Mouse (Mus musculus) cerebellum, adult 9-11 months (tissue): ENCODE measurements around the gene Top2a.
"Not testable (repeated sequence)": the region's sequence is repeated elsewhere in the genome, so short reads cannot be mapped to it uniquely, and the experiment has no call there.

Experiments used
- DNase-seq: peaks from one replicate; pipeline ENCODE4 v3.0.0; 2022

Top2a gene

DNA sequence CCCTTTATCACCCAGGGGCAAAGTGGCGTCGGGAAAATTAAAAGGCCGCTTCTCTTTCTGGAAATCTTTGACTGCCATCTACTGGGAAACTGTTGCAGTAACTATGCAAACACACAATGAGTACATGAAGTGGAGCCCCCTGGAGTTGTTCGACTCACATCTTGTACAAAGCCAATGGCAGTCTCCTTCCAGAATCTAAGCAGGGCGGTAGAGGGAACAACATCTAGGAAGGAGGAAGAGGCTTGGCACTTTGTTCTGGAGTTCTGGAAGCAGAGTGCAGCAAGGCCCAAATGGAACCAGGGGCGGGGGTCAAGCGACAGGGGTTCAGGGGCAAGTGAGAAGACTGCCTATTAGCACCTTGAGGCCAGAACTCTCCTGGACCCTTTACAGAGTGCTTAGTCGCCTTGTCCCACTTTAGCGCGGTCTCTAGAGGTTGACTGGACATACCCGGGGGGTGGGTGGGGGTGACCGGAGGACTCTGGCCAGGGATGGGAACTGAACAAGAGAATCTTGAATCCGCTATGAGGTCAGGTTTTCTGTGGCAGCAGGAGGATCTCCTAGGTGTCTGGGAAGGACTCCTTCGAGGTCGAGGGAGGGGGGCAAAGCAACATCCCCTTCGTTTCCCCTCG lies 16.5 kb upstream of the Top2a start:
- no peak for DNase-seq

GRCm38 (mm10) chr11:99039782-99040181 lies 15.8 kb upstream of the Top2a start:
- peak; percentile 48 for DNase-seq

- no peak for DNase-seq
These were observed 12.3 kb upstream of the Top2a start for GRCm38 (mm10) chr11:99036254-99036653.

DNA sequence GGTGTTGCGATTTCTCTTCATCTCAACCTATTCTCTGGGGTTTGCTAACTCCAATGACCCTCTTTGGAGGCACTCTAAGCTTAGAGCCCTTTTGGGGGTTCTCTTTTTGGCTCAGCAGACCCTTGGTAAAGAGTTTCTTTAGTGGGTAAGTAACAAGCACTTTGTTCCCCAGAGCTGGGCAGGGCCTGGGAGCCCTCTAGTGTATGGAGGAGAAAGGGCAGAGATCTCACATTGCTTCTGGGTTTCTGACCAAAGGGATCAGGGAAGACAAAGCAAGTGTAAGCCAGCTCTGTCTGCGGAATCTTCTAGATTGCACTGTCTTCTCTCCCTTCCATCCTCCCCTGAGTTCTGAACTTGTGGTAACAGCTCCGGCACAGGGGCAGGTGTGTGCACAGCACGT lies 11.4 kb upstream of the Top2a start:
- no peak for DNase-seq

DNA sequence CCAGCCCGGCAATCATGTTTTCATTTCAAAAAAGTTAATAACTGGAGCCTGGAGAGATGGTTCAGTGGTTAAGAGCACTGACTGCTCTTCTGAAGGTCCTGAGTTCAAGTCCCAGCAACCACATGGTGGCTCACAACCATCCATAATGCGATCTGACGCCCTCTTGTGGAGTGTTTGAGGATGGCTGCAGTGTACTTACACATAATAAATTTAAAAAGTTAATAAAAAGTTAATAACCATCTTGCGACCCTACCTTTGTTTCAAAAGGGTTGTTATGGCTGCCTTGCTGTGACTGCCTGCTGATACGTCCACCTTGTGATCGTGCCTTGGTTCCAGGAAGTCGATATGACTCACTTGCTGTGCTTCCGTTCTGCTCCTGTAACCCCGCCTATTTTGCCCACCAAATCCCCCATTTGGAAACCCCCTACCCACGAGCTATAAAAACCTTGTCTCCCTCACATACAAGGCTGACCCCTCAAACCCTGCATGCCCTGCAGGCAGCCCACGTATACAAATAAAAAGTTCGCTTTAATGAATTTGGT lies 3.0 kb upstream of the Top2a start:
- DNase-seq = no peak

DNA sequence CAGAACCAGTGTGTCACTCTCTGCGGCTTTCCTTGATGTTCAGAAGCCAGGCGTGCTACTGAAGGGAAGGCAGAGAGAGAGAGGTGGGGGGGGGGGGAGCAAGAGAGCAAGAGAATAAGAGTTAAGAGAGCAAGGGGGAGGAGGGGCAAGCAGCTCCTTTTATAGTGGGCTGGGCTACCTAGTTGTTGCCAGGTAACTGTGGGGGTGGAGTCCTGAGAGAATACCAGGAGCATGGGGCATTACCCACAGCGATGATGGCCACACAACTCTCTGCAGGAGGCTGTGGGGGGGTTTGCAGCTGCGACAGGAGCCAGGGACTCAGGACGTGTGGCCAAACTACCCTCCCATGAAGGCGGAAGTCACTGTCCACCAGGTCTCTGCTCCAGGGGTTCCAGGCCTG lies 1.9 kb upstream of the Top2a start:
- DNase-seq = no peak

DNA sequence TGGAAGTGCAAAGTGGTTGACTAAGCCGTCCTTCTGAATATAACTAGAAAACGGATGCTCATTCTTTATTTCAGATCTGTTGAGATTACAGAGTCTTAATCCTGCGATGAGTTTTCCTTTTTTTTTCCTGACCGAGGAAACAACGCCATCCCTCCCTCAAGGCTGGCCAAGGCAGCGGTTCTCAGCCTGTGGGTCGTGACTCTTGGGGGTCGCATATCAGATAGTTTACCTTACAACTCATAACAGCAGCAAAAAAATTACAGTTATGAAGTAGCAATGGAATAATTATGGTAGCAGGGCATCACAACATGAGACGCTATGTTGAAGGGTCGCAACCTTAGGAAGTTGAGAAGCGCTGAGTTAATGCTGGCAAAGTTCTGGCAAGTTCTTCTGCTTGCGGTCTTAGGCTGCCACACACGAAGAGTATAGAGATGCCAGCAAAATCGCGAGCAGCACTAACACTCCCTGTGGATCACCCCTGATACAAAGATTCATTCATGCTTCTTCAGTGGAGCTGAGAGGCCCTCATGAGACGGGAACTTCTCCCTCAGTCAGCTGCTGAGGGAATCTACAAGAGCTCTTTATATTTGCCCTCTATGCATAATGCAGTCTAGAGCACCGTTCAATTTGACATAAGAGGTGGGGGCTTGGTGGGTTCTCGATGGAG lies 612 bp upstream of the Top2a start:
- no peak for DNase-seq

- no peak for DNase-seq
These were observed 895 bp downstream of the Top2a start for GRCm38 (mm10) chr11:99023094-99023493.

DNA sequence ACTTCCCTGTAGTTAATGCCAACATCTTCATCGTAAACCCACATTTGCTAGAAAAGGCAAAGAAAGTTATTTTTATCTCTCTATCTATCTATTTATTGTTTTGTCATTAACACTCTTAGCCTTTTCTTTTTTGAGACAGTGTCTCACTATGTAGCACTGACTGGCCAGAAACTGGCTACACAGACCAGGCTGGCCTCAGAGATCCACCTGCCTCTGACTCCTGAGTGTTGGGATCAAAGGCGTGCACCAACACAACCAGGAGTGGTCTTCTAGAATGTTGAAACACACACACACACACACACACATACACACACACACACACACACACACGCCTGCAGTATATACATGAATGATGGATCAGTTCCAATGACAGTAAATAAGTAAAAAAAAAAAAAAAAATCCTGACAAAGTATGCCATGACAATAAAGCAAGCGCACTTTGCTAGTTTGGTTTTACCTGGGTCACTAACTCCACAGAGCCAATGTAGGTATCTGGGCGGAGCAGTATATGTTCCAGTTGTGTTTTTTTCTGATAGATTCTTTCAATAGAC lies 1.5 kb downstream of the Top2a start:
- DNase-seq = no peak

- DNase-seq = no peak
These were observed 4.1 kb downstream of the Top2a start for GRCm38 (mm10) chr11:99019844-99020243.

DNA sequence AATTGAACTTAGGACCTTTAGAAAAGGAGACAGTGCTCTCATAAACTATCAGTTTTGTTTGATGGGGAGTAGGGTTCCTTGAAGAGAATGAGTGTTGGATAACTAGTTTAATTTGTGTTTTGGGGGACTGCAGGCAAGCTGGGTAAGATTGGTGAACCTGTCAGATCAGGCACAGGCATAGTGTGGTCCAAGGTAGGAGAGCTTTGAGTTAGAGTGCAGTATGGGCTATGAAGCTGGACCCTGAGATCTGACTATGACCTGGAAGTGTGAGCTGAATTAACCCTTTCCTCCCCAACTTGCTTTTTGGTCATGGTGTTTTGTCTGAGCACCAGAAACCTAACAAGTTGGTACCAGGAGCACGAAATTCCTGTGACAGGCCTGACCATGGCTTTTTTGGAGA lies 10.1 kb downstream of the Top2a start:
- no peak for DNase-seq

DNA sequence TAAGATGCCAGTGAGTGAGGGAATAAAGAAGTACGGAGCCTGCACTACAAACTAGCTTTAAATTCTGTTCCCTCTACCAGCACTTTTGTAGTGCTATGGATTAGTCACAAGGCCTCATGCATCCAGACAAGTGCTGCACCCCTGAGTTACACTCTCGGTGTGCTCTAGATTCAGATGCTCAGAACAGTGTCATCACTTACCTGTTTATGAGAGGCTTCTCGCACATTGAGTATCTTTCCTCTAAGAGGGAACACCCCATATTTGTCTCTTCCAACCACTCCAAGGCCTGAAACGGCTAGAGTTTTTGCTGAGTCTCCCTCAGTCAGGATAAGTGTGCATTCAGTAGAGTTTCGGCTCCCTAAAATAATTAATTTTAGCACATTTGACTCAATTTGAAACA lies 13.3 kb downstream of the Top2a start:
- no peak for DNase-seq

GRCm38 (mm10) chr11:99010124-99010523 lies 13.9 kb downstream of the Top2a start:
- no peak for DNase-seq

DNA sequence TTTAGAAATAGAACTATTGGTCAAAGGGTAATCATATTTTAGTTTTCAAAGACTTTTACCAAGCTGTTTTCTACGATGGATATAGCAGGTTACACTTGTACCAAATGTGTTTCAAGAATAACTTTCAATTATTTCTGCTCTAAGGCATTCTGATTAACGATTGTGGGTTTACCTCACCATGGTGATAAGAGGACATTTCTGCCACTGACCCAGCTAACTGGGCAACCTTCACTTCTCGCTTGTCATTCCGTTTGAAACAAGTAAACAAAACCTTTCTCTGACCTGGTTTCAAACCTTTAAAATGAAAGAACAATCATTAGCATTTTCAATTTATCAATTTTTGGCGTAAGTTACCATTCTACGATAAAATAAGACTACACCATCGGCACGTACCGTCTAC lies 17.2 kb downstream of the Top2a start:
- DNase-seq = no peak

DNA sequence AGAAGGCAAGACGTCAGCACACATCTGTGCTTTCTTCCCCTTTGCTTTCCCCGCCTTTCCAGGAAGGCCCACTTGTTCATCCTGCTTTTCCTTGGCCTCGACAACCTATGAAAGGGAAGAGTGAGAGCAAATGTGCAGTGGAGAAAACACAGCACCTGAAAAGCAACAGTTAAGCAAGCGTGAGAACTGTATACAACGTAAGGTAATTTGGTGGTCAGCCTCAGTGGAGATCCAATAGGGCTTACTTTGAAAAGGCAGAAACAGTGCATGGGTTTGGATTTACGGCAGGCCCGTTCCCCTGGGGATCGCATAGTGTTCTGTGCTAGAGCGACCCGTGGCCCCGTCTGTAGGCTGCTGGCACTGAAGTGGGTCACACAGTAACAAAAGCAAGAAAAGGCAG lies 24.7 kb downstream of the Top2a start:
- DNase-seq = no peak

DNA sequence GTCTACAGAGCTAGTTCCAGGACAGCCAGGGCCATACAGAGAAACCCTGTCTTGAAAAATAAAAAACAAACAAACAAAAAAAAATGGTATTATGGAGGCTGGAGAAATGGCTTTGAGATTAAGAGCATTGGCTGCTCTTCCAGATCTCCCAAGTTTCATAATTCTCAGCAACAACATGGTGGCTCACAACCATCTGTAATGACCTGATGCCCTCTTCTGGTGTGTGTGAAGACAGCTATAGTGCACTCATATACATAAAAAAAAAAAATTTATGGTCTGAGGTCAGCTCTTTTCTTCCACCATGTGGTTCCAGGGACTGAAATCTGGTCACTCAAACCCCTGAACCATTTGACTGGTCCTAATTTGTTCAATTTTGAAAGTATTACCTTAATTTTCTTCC lies 25.2 kb downstream of the Top2a start:
- no peak for DNase-seq

GRCm38 (mm10) chr11:98997659-98998058 lies 26.3 kb downstream of the Top2a start:
- DNase-seq = no peak

GRCm38 (mm10) chr11:98995987-98996386 lies 28.0 kb downstream of the Top2a start:
- no peak for DNase-seq

GRCm38 (mm10) chr11:98990866-98991265 lies 33.1 kb downstream of the Top2a start:
- no peak for DNase-seq

DNA sequence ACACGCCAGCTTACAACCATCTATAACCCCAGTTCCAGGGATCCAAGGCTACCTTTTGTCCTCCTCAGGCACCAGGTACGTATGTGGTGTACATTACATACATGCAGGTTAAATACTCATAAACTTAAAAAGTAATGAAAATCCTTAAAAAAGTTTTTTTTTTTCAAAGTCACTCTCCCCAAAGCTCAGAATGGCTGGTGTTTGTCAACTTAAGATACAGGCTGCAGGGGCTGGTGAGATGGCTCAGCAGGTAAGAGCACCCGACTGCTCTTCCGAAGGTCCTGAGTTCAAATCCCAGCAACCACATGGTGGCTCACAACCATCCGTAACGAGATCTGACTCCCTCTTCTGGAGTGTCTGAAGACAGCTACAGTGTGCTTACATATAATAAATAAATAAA lies 35.7 kb downstream of the Top2a start:
- DNase-seq = not testable (repeated sequence)

DNA sequence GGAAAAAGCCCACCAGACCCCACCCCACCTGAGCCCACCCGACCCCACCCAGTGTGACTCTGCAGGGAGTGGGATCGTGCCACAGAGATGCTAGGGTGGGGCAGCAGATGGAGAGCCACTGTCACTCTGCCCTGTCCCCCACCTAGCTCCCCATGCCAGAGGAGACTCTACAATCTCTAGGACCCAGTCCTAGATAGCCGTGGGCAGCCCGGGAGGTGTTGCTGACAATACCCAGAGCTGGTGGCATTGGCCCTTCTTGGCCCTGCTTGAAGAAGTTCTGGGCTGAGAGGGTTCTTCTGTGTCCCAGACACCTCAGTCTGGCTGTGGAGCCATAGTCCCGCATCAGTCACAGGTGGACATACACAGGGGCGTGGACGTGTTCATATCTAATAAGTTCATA lies 38.4 kb downstream of the Top2a start:
- DNase-seq = peak; percentile 4

- DNase-seq = peak; percentile 28
These were observed 40.4 kb downstream of the Top2a start for GRCm38 (mm10) chr11:98983551-98983950.

GRCm38 (mm10) chr11:98982773-98983133 lies 41.2 kb downstream of the Top2a start, which contains the start of gene Gjd3:
TSS of gene Gjd3 (minus strand) at chr11:98983016.
- DNase-seq = no peak

- DNase-seq = peak; percentile 77
These were observed 41.8 kb downstream of the Top2a start for GRCm38 (mm10) chr11:98981997-98982772.
